In the genomic region with DNA sequence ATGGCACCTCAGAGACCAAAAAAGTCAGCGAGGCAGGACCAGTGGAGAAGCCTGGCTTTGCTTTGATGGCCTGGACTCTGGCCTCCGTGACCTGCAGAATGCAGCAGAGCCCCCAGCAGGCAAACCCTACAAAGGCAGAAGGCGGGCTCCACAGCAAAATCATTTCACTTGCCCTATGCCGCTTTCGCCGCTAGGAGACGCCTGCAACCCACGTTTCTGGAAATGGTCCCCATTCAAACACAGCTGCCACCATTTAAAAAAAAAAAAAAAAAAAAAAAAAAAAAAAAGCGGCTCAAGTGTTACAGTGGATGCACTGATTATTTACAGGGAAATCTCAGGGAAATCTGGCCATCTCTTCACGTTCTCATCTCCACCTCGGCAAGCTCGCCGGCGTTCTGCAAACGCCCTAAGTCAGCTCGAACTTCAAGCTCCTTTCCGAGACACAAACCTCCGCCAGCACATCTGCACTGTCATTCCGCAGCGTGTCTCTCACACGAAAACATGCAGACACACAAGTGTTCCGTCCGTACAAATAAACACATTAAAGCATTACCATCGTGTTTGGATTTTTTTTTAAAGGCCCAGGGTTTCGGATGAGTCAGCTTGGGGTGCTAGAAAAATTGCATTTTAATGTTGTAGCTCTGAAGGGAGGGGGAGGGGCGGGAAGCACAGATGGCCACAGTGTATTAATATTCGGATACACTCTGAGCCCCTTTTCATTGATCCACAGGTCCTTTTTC, we compare ENCODE assay signal across 8 mouse cellular contexts. TPM values are rescaled to one million over a fixed set of nuclear protein-coding genes. Genes with fewer than 3 reads are reported as not detected.
DNase-seq lines count a peak whose midpoint lies in the region; ATAC-seq and TF ChIP-seq lines count a peak whose summit lies in the region.

No protein-coding gene starts in this region.

- H3K36me3 ChIP-seq in forebrain, postnatal 0 days (ENCODE audit: insufficient read depth), result no peaks in the 10 kb centered on the region
- no peaks in the 10 kb centered on the region for H3K36me3 ChIP-seq in hindbrain, embryonic 10.5 days

- DNase-seq in ES-CJ7 (ENCODE audit: low read depth, low spot score), result peak; percentile 87
- DNase-seq in cerebellum, adult 11-12 months, result peak; percentile 67
- DNase-seq in forebrain, postnatal 0 days, result peak; percentile 91
- DNase-seq in hindbrain, embryonic 10.5 days (ENCODE audit: low spot score), result peak; percentile 87
- peak; percentile 81 for DNase-seq in layer of hippocampus, adult 9-10 months (ENCODE audit: low spot score)
- peak; percentile 42 for DNase-seq in lung, adult 2 months
- peak; percentile 56 for DNase-seq in ovary, postnatal 14 days (ENCODE audit: low spot score)

- H3K4me3 ChIP-seq in forebrain, postnatal 0 days (ENCODE audit: low read depth, low read length), result peak overlapping the region; percentile 79
- H3K4me3 ChIP-seq in hindbrain, embryonic 10.5 days, result peak overlapping the region; percentile 66
- peak overlapping the region; percentile 44 for H3K4me3 ChIP-seq in lung, adult 2 months (replicated peaks; ENCODE audit: extremely low read depth, low read depth, low read length)

- H3K27ac ChIP-seq in forebrain, postnatal 0 days (ENCODE audit: low read depth, low read length), result peak overlapping the region; percentile 85
- H3K27ac ChIP-seq in hindbrain, embryonic 10.5 days, result peak overlapping the region; percentile 89

- WGBS in forebrain, postnatal 0 days, result under 1% methylated on average over 27 of the region's 27 CpGs
- WGBS in hindbrain, embryonic 10.5 days, result 1% methylated on average over 27 of the region's 27 CpGs
- WGBS in lung, adult 2 months, result under 1% methylated on average over 27 of the region's 27 CpGs

- H3K9ac ChIP-seq in forebrain, postnatal 0 days, result peak overlapping the region; percentile 70

- peak; percentile 92 for TF ChIP-seq CTCF in forebrain, postnatal 0 days (IDR thresholded peaks at IDR 0.05; ENCODE audit: low read depth)
- peak; percentile 75 for TF ChIP-seq CTCF in lung, adult 2 months (IDR thresholded peaks at IDR 0.05; ENCODE audit: insufficient read depth, low read length)

- H3K27me3 ChIP-seq in forebrain, postnatal 0 days (ENCODE audit: insufficient read depth, low read length), result no peaks in the 10 kb centered on the region
- peaks cover 23% of the 10 kb centered on the region for H3K27me3 ChIP-seq in hindbrain, embryonic 10.5 days (ENCODE audit: insufficient read depth, poor library complexity, severe bottlenecking)

- no peaks in the 10 kb centered on the region for H3K4me1 ChIP-seq in forebrain, postnatal 0 days (ENCODE audit: insufficient read depth)
- peaks cover 31% of the 10 kb centered on the region for H3K4me1 ChIP-seq in hindbrain, embryonic 10.5 days (replicated peaks)
- H3K4me1 ChIP-seq in lung, adult 2 months (ENCODE audit: control insufficient read depth, insufficient read depth, low read length), result peaks cover 8% of the 10 kb centered on the region

- peak overlapping the region; percentile 92 for H3K4me2 ChIP-seq in forebrain, postnatal 0 days (ENCODE audit: low read depth)

- H3K9me3 ChIP-seq in forebrain, postnatal 0 days (ENCODE audit: low read length), result no peaks in the 10 kb centered on the region
- no peaks in the 10 kb centered on the region for H3K9me3 ChIP-seq in hindbrain, embryonic 10.5 days

- ATAC-seq in forebrain, postnatal 0 days, result peak; percentile 9; the same call in 1 of the 2 replicates
- no peak for ATAC-seq in monocyte, adult 5-6 weeks (replicated peaks; ENCODE audit: insufficient number of reproducible peaks, low FRiP score, low TSS enrichment, poor library complexity, severe bottlenecking)

- no peak for TF ChIP-seq POLR2A in lung, adult 2 months (IDR thresholded peaks at IDR 0.05; ENCODE audit: borderline replicate concordance, extremely low read depth, low read depth, low read length)

RNA-seq across cellular contexts. Expression of a gene that starts 2.3 kb away (rescaled TPM):
- 105 and 123 TPM in 2 replicates for total RNA-seq in forebrain, postnatal 0 days (2014; rRNA removed)
- polyA plus RNA-seq in forebrain, postnatal 0 days (2015; fragmentation: Nextera tagmentation; extraction: Ambion mirVana), result 14.0 and 17.9 TPM in 2 replicates
- polyA plus RNA-seq in hindbrain, embryonic 10.5 days (2016; fragmentation: Nextera tagmentation; extraction: Ambion mirVana), result 1.2 and 1.8 TPM in 2 replicates
- polyA plus RNA-seq in lung, adult 2 months (2012; rRNA removed), result 0.11 and 0.14 TPM in 2 replicates
- total RNA-seq in monocyte, adult 5-6 weeks (2017), result not detected in 3 replicates
